Mouse (Mus musculus) lung, postnatal 36 days (tissue): ENCODE measurements at regions not wholly inside any gene's neighbourhood (a gene's known extent, or its start where the extent isn't known, plus 50 kb on each side); places are given as distances from the start of the nearest gene placed in this dataset.
A peak's percentile ranks its signal among the peaks of the same experiment; 100 is the strongest.

Source experiments
- DNase-seq: peaks from one replicate; pipeline ENCODE4 v3.0.0; 2022; ENCODE audit warnings: mixed read lengths

DNA sequence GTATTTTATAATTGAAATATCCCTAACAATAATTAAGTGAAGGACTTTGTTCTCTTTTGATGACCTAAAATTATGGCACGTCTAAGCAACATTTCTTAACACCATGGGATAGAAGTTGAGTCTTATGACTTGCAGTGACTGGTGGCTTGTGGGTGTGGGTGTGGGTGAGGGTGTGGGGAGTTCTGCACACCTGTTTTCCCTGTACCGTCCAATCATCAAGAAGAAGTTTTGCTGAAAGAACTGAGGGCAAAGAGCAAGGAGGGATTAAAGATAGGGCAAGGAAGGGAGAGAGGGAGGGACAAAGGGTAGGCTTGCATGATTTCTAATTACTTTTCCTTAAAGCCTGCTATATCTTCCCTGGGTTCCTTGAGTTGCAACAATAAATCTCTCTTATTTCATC lies 278.5 kb upstream of the Slc30a5 start:
- DNase-seq: no peak

DNA sequence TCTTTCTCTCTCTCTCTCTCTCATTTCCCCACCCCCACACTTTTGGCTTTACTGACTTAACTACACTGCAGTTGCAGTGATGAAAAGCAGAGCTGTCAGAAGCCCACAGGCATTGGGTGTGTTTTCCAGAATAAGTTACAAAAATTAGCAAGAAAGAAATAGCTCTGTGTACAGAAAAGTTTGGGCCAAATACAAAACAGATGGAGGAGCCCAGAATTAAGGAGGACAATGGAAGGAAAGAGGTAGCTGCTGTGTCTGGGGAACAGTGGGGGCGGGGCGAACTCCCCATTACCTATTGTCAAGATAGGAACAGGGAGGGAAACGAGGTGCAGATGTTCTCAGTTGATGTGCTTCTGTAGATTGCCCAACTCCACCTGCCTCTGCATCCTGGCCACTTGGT lies 267.4 kb upstream of the Slc30a5 start:
- DNase-seq: no peak

DNA sequence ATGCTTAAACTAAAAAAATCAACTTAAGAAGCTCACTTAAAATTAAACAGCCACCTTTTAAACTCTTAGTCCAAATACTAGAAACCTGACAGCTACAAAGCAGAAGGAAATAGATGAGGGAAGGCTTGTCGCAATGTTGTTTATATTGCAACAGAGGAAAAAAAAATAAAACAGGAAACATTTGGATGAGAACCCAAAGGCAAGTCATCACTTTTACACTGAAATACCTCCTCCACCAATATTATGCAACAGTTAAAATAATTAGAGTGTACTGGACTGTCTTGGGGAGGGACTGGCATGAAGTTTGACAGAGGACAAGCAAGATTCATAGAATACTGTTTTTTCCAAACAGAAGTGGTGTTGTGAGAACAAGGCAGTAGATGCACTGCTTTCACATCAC lies 263.6 kb upstream of the Slc30a5 start:
- peak; percentile 10 for DNase-seq

DNA sequence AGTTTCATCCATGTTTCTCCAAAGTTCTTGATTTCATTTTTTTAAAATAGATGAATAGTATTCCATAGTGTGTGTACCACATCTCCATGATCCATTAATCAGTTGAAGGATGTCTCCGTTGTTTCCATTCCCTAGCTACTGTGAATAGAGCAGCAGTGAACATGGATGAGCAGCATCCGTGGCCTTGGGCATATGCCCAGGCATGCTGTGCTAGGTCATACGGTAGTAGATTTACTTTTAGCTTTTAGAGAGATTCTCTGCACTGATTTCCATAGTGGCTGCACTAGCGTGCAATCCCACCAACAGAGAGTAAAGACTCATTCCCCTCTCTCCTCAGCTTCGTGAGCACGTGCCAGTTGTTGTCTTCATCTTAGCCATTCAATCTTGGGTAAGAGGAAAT lies 263.0 kb upstream of the Slc30a5 start:
- no peak for DNase-seq

DNA sequence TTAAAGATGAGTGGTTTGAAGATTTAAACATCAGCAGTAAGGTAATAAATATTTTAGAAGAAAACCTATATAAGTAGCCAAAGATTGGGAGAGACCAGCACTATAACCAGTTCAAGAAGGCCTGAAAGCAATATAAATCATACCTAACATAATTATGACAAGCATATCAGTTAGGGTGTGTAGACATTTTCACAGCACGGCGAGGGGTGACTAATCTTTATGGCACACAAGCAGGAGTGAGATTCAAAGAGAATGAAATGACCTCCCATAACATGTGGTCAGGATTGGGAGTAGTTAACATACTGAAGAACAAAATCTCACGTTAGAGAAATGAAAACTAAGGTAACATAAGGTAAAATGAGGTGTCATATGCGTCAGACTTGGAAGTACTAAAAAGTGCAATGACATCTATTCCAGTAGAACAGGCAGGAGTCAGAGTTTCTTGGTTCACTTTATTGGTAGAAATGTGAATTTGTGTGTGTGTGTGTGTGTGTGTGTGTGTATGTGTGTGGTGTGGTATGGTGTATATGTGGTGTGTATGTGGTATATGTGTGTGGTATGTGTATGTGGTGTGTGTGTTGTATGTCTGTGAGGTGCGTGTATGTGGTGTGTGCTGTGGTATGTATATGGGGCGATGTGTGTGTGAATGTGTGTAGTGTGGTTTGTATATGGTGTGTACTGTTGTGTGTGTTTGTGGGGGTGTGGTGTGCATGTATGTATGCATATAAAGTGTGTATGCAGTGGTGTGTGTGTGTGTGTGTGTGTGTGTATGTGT lies 262.0 kb upstream of the Slc30a5 start:
- no peak for DNase-seq

DNA sequence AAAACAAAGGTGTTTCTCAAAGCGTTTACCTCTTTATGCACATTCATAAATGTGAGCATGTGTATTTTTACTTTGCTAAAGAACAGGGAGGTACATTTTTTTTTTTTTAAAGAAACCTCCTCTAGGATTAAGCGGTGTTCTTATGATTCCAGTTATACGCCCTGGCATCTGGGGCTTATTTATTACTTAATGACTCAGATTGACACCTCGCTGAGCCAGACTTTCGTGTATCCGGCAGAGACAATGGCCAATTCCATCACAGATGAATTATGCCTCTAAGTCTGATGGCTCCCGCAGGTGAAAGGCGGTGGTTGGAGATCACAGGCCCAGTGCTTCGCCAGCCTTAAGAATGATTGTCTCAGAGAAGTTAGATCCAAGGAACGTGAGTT lies 259.5 kb upstream of the Slc30a5 start:
- DNase-seq: no peak

DNA sequence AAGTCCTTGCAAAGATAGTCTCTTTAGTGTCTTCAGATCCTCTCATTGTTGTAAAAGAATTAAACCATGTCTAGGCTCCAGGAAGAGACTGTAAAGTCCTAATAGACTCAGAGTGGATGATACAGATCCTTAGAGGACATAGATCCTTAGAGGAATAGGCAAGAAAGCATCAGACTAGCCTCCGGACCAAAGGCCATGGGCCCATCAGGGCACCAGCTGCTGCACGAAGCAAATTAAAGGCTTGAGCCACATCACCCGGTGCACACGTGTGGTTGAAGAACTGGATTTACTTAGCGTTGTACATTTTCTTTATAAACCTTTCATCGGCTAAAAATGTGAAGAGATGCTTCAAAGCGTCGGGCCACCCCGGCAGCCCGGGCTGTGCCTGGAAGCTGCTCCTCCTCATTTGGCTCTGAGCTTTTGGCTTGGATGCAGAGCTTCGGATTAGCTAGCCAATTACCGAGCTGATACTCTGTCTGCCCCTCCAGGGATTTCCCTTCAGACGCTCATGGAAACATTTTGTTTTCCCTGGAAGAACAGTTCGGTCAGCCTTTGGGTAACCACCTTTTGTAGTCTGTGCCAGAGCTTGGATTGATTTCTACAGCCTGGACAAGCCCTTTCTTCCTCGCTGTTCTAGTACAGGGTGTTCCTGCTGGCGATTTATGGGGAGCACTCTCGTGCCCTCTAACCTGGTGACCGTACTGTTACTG lies 259.0 kb upstream of the Slc30a5 start:
- peak; percentile 50 for DNase-seq

DNA sequence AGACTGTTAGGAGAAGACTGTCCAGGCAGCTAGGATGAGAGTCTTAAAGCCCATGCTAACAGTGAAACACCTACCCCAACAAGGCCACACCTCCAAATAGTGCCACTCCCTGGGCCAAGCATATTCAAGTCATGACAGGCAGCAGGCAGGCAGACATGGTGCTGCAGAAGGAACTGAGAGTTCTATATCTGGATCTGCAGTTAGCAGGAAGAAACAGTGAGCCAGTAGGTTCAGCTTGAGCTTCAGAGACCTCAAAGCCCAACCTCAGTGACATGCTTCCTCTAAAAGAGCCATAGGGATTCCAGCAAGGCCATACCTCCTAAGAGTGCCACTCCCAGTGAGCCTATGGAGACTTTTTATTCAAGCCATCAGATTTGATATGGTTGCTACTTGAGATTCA lies 252.0 kb upstream of the Slc30a5 start:
- DNase-seq: no peak

DNA sequence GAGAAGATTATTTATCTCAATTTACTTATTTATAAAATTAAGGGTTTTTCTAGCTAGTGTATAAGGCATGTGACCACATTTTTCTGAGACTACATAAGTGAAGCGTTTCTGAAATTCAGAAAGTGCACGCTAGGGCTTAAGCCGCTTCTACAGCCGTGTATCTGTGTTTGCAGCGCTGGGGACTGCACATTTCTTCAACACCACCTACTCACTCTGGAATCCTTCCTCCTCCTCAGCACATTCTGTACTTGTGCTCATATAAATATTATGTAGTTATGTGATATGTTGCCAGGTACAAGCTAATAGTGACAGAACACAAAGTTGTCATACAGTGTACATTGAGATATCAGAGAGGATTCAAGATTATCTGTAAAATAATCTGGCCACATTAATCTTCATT lies 251.0 kb upstream of the Slc30a5 start:
- DNase-seq: no peak

DNA sequence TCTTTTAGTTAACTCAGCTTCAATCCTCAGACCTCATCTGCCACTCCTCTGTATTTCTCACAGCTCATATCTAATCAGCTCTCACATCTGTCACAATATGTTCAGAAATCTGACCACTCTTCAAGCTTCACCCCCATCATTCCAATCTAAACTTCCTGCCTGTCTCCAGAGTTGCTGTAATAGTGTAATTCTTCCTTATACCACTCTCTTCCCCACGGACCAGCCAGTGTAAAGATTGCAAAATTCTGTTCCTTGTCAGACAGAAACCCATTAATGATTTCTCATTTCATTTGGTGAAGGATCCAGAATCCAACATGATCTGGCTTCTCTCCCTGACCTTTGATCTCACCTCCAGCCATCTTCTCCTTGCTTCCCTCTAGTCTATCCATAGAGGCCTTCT lies 250.2 kb upstream of the Slc30a5 start:
- DNase-seq: no peak

DNA sequence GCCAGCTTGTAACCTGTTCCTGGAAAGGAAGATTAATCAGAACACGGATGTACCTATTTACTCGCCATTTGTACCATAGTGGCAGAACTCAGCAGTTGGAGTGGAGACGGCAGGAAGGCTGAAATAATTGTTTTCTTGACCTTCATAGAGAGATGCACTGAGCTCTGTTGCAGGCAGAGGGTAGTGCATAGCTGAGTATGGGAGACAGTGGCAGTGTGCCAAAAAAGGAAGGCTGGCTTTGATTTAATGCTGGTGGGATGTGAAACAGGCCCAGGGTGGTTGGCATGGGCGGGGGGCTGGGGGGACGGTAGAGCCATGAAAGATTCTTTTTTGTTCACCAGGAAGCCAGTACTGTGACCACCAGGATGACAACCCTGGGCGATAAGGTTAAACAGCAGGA lies 235.3 kb upstream of the Slc30a5 start:
- no peak for DNase-seq

DNA sequence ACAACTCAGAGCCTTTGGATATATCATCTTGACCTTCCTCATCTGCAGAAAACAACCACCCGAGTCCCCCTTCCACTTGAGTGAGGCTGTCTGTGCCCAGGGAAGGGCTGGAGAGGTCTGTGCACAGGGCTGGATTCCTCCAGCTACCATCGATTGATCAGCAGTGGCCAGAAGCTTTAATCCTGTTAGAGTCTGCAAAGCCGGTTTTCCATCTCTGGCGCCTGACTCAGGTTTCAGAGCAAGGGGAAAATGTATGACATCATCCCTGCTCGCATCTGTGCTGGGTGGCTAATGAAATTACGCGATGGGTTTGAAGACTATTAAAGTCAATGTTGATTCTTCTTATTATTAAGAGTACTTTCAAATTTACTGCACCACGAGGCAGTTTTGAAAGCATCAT lies 229.4 kb upstream of the Slc30a5 start:
- no peak for DNase-seq

DNA sequence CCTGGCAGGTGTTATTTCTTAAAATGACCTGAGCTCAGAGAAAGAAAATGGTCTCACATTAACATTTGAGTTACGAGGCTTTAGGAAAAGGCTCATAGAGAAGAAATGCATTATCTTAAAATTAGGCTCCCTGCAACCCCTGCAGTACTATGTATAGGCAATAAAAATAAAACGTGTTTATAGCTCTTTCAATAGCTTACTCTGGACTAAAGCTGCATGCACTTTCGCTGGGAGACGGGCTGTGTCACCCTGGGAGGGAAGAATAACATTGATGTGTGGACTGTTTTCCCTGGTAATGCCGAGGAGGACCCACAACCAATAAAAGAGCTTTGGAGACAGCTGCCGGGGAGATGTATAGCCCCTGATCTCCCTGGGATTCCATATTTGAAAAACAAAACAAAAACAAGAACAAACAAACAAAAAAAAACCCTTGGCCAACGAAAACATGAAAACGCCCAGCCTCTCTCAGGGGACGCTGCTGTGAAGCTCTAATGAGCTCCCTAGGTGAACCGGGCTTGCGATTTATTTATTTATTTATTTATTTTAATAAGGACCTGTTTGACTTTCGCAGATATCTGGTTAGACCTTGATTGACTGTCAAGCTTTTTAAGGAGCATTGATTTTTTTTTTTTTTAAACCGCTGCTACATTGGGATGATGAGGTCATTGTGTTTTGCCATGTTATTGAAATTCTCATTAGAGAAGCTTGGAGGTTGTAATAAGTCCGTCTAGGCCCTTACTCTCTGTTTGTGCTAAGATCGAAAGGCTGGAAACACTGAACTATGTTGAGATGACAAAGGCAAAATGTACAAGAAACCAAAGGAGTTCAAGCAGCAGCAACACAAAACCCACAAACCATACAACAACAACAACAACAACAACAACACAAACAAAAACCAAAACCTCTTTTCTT lies 228.3 kb upstream of the Slc30a5 start:
- no peak for DNase-seq

DNA sequence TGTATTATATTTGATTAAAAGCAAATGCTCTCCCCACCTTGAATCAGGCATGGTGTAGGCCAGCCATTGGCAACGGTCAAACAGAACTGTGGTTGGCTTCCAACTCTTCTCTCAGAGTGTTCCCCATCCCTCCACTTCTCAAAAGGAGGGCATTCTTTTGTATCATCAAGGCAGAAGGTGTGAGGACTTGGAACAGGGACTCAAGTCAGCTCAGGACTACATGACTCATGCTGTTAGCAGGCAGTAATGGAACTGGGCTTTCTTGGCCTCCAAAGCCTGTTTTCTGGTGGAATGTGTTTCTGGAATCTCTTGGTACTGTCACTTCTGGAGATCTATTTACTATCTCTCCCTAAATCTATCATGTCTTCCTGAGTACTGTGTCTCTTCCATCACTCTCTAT lies 216.3 kb upstream of the Slc30a5 start:
- no peak for DNase-seq

DNA sequence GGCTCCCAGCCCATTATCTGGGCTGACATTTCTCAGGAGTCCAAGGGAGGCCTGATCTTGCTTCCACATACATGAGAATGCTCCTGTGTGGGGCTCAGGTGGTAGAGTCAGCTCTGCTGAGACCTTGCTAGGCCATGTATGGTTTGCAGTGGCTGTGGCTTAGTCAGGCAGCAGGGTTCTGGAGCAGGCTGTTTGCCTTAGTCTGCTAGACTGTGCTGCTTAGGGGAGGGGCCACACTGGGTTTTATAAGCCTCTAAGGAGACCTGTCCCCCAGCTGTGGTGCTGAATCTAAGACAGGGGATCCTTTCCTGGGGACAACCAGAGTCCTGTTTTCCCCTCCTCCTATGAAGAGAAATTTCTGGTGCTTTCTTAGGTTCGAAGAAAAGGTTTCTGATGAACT lies 199.4 kb upstream of the Slc30a5 start:
- no peak for DNase-seq

DNA sequence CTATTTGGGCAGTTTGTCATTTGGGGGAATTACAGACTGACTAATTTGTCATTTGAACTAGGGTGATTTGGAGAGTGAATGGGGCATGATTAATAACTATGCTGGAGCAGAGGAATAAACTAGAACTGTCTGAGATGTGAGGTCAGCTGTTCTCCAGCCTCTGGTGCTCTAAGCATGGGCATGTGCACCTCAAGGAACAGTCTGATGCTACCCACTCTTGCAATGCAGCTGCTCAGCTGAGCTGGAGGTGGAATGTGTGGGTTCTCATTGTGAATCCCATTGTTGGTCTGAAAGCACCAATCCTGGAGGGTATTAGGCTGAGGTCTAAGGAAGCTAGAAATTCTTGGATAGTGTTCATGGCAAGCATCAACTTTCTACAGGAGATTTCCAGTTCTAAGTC lies 192.8 kb upstream of the Slc30a5 start:
- DNase-seq: no peak

DNA sequence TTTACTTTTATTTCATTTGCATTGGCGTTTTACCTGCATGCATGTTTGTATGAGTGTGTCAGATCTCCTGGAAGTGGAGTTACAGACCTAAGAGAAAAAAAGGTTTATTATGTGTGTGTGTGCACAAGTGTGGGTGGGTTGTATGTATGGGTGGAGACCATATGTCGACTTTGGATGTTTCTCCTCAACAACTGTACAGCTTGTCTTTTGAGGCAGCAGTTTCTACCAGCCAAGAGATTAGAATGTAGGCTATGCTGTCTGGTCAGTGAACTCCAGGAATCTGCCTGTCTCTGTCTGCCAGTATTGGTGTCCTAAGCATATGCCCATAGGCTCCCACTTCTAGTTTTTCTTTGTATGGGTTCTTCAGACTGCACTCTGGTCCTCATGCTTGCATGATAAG lies 192.3 kb upstream of the Slc30a5 start:
- DNase-seq: no peak

DNA sequence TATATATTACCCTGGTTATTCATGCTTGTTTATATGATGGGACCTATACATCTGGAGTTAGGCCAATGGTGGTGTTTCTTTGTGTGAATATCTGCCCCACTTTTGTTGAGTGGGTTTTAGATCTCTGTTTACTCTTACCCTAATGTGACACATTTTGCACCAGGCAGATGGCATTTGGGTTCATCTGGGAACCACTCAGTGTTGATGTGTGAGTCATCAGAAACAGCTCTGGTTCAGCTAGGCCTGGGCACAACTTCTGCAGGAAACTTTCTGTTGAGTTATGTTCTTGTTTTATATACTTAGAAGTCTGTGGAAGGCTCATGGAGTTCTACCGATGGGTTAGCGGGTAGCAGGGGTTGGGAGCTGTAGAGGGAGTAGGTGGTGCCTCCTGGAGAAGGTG lies 191.7 kb upstream of the Slc30a5 start:
- no peak for DNase-seq

DNA sequence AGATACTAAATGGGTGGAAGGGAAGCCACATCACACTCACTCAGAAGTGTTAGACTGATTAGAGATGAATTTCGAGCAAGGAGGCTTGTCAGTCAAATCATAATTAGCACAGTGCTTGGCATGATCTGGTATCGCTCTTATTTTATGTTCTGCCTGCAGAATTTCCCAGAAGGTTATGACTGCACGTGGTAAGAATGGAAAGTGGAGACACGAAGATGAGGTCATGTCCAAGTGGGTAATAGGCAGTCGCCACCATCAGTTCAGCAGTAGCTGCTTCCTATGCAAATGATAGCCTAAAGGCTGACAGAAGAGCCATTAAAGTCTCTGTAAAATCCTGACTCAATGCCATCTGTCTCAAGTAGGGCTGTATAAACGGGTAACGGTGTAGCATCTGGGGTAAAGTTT lies 186.0 kb upstream of the Slc30a5 start:
- no peak for DNase-seq

DNA sequence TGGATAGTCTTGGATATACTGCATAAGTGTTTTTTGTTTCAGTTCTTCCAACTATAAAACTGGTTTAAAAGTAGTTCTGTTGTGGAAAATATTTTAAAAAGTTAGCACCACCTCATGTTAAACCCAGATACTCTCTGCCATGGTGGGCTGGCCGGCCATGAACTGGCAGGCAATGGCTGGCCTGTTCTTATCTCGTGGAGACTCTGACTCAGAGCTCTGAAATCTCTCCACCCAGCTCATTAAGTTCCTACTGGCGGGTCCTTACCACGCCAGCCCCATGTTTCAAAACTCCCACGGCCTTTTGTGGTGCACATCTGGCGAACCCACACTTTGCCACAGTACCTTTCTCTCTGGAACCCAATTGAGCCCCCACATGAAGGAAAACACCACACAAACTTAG lies 183.8 kb upstream of the Slc30a5 start:
- peak; percentile 9 for DNase-seq

DNA sequence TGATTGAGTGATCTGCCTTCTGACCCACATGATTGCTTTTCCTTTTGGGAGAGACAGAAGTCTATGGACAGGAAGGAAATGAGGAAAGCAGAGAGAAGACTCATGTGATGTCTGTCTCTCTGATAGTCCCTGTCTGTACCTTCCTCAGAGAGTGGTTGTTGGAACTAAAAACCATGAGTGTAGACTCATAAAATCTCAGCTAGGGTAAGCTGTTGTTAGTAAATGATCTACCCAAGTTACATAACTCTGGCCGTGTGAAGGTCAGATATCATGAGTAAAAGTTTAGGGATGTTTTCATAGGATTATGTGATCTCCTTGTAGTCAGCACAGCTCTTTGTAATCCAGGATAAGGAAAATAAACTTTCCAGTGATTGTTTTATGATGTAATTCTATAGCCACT lies 183.0 kb upstream of the Slc30a5 start:
- DNase-seq: no peak

DNA sequence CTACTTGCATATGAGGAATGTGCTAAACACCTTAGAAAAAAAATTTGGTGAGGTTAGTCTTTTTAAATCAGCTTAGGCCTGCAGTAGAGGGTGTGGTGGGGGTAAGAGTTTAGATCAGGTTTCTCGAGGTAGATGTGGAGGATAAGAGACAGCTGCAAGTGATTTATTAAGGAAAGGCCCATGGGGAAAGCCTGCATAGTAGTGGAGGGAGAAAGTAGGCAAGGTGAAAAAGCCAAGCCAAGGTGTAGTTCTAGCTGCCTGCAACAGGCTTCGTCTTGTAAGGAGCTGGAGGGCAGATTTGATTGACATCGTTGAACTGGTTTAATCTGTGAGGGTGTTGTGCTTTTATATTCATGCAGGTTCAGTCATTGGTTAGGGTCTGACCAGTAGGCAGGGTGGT lies 182.2 kb upstream of the Slc30a5 start:
- no peak for DNase-seq

DNA sequence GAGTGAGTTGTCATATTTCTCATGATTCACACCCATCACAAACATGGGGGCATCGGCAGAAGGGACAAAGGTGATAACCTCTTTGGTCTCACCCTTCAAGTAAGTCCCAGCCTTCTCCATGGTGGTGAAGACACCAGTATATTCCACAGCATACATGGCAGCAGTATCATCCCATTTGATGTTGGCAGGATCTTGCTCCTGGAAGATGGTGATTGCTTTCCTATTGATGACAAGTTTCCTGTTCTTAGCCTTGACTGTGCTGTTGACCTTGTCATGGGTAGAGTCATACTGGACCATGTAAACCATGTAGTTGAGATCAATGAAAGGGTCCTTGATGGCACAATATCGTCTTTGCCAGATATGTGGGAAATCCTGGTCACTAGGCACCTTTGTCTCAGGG lies 180.4 kb upstream of the Slc30a5 start:
- DNase-seq: no peak

DNA sequence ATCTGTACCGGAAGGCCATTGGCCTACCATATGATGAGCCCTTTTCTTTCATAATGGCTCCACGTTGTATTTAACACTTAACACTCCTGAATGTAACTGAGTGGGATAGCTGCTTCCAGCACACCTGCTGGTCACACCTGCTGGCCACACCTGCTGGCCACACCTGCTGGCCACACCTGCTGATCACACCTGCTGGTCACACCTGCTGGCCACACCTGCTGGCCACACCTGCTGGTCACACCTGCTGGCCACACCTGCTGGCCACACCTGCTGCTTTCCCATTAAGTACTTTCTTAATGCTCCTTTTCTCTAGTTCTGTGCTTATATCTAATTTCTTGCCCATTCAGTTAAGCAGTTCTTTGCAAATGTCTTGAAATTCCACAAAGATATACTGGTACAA lies 157.4 kb upstream of the Slc30a5 start:
- no peak for DNase-seq
